Comparison of ENCODE assay signal across 21 mouse cellular contexts in the genomic region with DNA sequence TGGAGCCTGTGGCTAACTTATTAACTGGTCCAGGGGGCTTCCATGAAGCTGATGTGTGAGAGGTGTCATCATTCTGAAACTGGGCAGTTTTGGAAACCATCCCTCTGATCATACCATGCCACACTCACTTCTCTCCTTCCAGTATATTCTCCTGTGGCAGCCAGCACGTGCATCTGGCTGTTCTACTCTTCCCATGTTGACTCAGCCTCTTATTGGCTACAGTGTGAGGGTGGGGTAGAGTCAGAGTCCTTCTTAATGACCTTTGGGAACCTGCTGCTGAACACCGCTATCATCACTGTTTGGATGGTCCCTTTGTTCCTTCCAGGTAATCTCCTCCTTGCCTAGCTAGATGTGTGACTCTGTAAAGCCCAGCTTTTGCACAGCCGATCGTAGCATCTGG.
DNase-seq lines count a peak whose midpoint lies in the region; ATAC-seq and TF ChIP-seq lines count a peak whose summit lies in the region.
"Had no signal": no experiment of that assay in that cellular context is flagged by ENCODE, and none has a peak within 500 bp of the region (broad histone marks: within the 10 kb centered on the region; RNA-seq: fewer than 3 reads in every experiment).

No protein-coding gene starts in this region.

- H3K36me3 ChIP-seq in forebrain, embryonic 11.5 days (ENCODE audit: control insufficient read depth, insufficient read depth, low read length), result no peaks in the 10 kb centered on the region
- no peaks in the 10 kb centered on the region for H3K36me3 ChIP-seq in forebrain, embryonic 15.5 days
- no peaks in the 10 kb centered on the region for H3K36me3 ChIP-seq in intestine, embryonic 14.5 days (ENCODE audit: control insufficient read depth, insufficient read depth, low read length)
- H3K36me3 ChIP-seq in intestine, postnatal 0 days (ENCODE audit: control insufficient read depth, insufficient read depth), result no peaks in the 10 kb centered on the region
- no peaks in the 10 kb centered on the region for H3K36me3 ChIP-seq in midbrain, embryonic 10.5 days
- H3K36me3 ChIP-seq in midbrain, embryonic 11.5 days (ENCODE audit: control insufficient read depth, insufficient read depth, low read length), result no peaks in the 10 kb centered on the region
- H3K36me3 ChIP-seq: forebrain, embryonic 10.5 days; G1E; heart, embryonic 12.5 days; heart, embryonic 15.5 days; hindbrain, embryonic 12.5 days; hindbrain, embryonic 15.5 days had no signal

- TF ChIP-seq CTCF in intestine, postnatal 0 days (IDR thresholded peaks at IDR 0.05; ENCODE audit: low read depth), result no peak

- DNase-seq in forebrain, embryonic 11.5 days (ENCODE audit: low spot score), result peak; percentile 29
- DNase-seq in intestine, embryonic 14.5 days (ENCODE audit: low spot score), result no peak
- DNase-seq in midbrain, embryonic 10.5 days (ENCODE audit: low spot score), result no peak
- no peak for DNase-seq in midbrain, embryonic 11.5 days (ENCODE audit: low spot score, missing footprints)
- DNase-seq in gastrocnemius, postnatal 10 days, result no peak
- DNase-seq: adrenal gland, postnatal 10 days; adrenal gland, postnatal 36 days; cerebellum, adult 18-20 months; cerebellum, adult 9-10 months; cerebellum, postnatal 14 days; gastrocnemius, postnatal 36 days; heart, postnatal 10 days had no signal

- H3K27ac ChIP-seq in forebrain, embryonic 11.5 days (ENCODE audit: low read depth, low read length), result no peak overlapping the region
- H3K27ac ChIP-seq in forebrain, embryonic 15.5 days (replicated peaks), result no peak overlapping the region
- no peak overlapping the region for H3K27ac ChIP-seq in intestine, embryonic 14.5 days (ENCODE audit: low read depth)
- no peak overlapping the region for H3K27ac ChIP-seq in intestine, postnatal 0 days (ENCODE audit: low read depth, low read length)
- H3K27ac ChIP-seq in midbrain, embryonic 10.5 days (replicated peaks), result 0 out of 2 replicates have a peak overlapping the region, but pooled peaks have one; percentile 28
- no peak overlapping the region for H3K27ac ChIP-seq in midbrain, embryonic 11.5 days (ENCODE audit: low read depth, low read length)
- H3K27ac ChIP-seq: heart, embryonic 15.5 days; hindbrain, embryonic 12.5 days had no signal

- no peak overlapping the region for H3K4me2 ChIP-seq in forebrain, embryonic 11.5 days (ENCODE audit: low read depth, low read length, severe bottlenecking)
- H3K4me2 ChIP-seq in forebrain, embryonic 15.5 days (replicated peaks), result no peak overlapping the region
- H3K4me2 ChIP-seq in intestine, embryonic 14.5 days (ENCODE audit: low read length), result no peak overlapping the region
- no peak overlapping the region for H3K4me2 ChIP-seq in intestine, postnatal 0 days (replicated peaks; ENCODE audit: low read depth)
- H3K4me2 ChIP-seq in midbrain, embryonic 11.5 days, result no peak overlapping the region
- H3K4me2 ChIP-seq: heart, embryonic 12.5 days; heart, embryonic 15.5 days; hindbrain, embryonic 12.5 days; hindbrain, embryonic 15.5 days had no signal

- H3K9me3 ChIP-seq in forebrain, embryonic 11.5 days (ENCODE audit: control insufficient read depth, low read length), result no peaks in the 10 kb centered on the region
- no peaks in the 10 kb centered on the region for H3K9me3 ChIP-seq in forebrain, embryonic 15.5 days
- H3K9me3 ChIP-seq in intestine, embryonic 14.5 days (ENCODE audit: control insufficient read depth, low read length), result no peaks in the 10 kb centered on the region
- no peaks in the 10 kb centered on the region for H3K9me3 ChIP-seq in intestine, postnatal 0 days (ENCODE audit: control insufficient read depth)
- H3K9me3 ChIP-seq in midbrain, embryonic 10.5 days (replicated peaks), result no peaks in the 10 kb centered on the region
- H3K9me3 ChIP-seq in midbrain, embryonic 11.5 days (ENCODE audit: control insufficient read depth, low read length), result no peaks in the 10 kb centered on the region
- H3K9me3 ChIP-seq: forebrain, embryonic 10.5 days; heart, embryonic 12.5 days; heart, embryonic 15.5 days; hindbrain, embryonic 12.5 days; hindbrain, embryonic 15.5 days had no signal

- no peak overlapping the region for H3K4me3 ChIP-seq in forebrain, embryonic 11.5 days (ENCODE audit: low read depth, low read length)
- no peak overlapping the region for H3K4me3 ChIP-seq in forebrain, embryonic 15.5 days
- H3K4me3 ChIP-seq in intestine, embryonic 14.5 days (ENCODE audit: low read depth, low read length), result no peak overlapping the region
- no peak overlapping the region for H3K4me3 ChIP-seq in intestine, postnatal 0 days (ENCODE audit: low read depth, low read length)
- no peak overlapping the region for H3K4me3 ChIP-seq in midbrain, embryonic 10.5 days
- H3K4me3 ChIP-seq in midbrain, embryonic 11.5 days (ENCODE audit: low read depth, low read length), result no peak overlapping the region
- H3K4me3 ChIP-seq: forebrain, embryonic 10.5 days; heart, embryonic 12.5 days; heart, embryonic 15.5 days; hindbrain, embryonic 12.5 days; hindbrain, embryonic 15.5 days had no signal

- ATAC-seq in forebrain, embryonic 11.5 days (replicated peaks; ENCODE audit: low FRiP score), result no peak
- ATAC-seq in forebrain, embryonic 15.5 days (replicated peaks), result no peak
- ATAC-seq in intestine, embryonic 14.5 days (replicated peaks; ENCODE audit: low FRiP score, low TSS enrichment, low read depth), result 0 out of 2 replicates have a peak, but pooled peaks have one; percentile 36
- ATAC-seq in intestine, postnatal 0 days, result no peak
- ATAC-seq in midbrain, embryonic 11.5 days (ENCODE audit: low FRiP score), result no peak
- ATAC-seq: Patski had no signal

- 89% methylated on average over 4 of the region's 4 CpGs for WGBS in forebrain, embryonic 11.5 days
- 86% methylated on average over 4 of the region's 4 CpGs for WGBS in forebrain, embryonic 15.5 days
- 43% methylated on average over 4 of the region's 4 CpGs for WGBS in intestine, embryonic 14.5 days
- 36% methylated on average over 4 of the region's 4 CpGs for WGBS in intestine, postnatal 0 days
- 83% methylated on average over 4 of the region's 4 CpGs for WGBS in midbrain, embryonic 10.5 days
- WGBS in midbrain, embryonic 11.5 days, result 81% methylated on average over 4 of the region's 4 CpGs

- no peaks in the 10 kb centered on the region for H3K27me3 ChIP-seq in forebrain, embryonic 11.5 days (ENCODE audit: control insufficient read depth, insufficient read depth, low read length)
- H3K27me3 ChIP-seq in forebrain, embryonic 15.5 days, result no peaks in the 10 kb centered on the region
- no peaks in the 10 kb centered on the region for H3K27me3 ChIP-seq in intestine, embryonic 14.5 days (replicated peaks; ENCODE audit: control insufficient read depth, insufficient read depth, low read length)
- no peaks in the 10 kb centered on the region for H3K27me3 ChIP-seq in intestine, postnatal 0 days (replicated peaks; ENCODE audit: control insufficient read depth, insufficient read depth, low read length)
- H3K27me3 ChIP-seq in midbrain, embryonic 10.5 days (ENCODE audit: low read depth, poor library complexity, severe bottlenecking), result no peaks in the 10 kb centered on the region
- no peaks in the 10 kb centered on the region for H3K27me3 ChIP-seq in midbrain, embryonic 11.5 days (ENCODE audit: control insufficient read depth, insufficient read depth, low read length)
- H3K27me3 ChIP-seq: hindbrain, embryonic 12.5 days; hindbrain, embryonic 15.5 days had no signal

- H3K9ac ChIP-seq in forebrain, embryonic 11.5 days (ENCODE audit: low read length), result no peak overlapping the region
- H3K9ac ChIP-seq in forebrain, embryonic 15.5 days (replicated peaks), result no peak overlapping the region
- H3K9ac ChIP-seq in intestine, embryonic 14.5 days (ENCODE audit: low read length), result no peak overlapping the region
- H3K9ac ChIP-seq in intestine, postnatal 0 days (ENCODE audit: low read depth, low read length), result no peak overlapping the region
- H3K9ac ChIP-seq in midbrain, embryonic 11.5 days (ENCODE audit: low read length), result no peak overlapping the region
- H3K9ac ChIP-seq: heart, embryonic 12.5 days; heart, embryonic 15.5 days; hindbrain, embryonic 12.5 days; hindbrain, embryonic 15.5 days had no signal

- H3K4me1 ChIP-seq in forebrain, embryonic 11.5 days (replicated peaks; ENCODE audit: control insufficient read depth, insufficient read depth, low read length), result no peaks in the 10 kb centered on the region; the same call in 1 of the 2 replicates
- peaks cover 4% of the 10 kb centered on the region; the same call in 1 of the 2 replicates for H3K4me1 ChIP-seq in forebrain, embryonic 15.5 days
- H3K4me1 ChIP-seq in intestine, embryonic 14.5 days (replicated peaks; ENCODE audit: control insufficient read depth, insufficient read depth, low read length), result peaks cover 3% of the 10 kb centered on the region; the same call in 1 of the 2 replicates
- no peaks in the 10 kb centered on the region for H3K4me1 ChIP-seq in intestine, postnatal 0 days (replicated peaks; ENCODE audit: control insufficient read depth, insufficient read depth, low read length)
- H3K4me1 ChIP-seq in midbrain, embryonic 10.5 days, result peaks cover 11% of the 10 kb centered on the region; the same call in 1 of the 2 replicates
- H3K4me1 ChIP-seq in midbrain, embryonic 11.5 days (ENCODE audit: control insufficient read depth, insufficient read depth, low read length), result no peaks in the 10 kb centered on the region
